Mouse (Mus musculus): ENCODE measurements around the gene Cd8b1. TPM values are rescaled to one million over a fixed set of nuclear protein-coding genes. Genes with fewer than 3 reads are reported as not detected.
"Not testable (repeated sequence)": the region's sequence is repeated elsewhere in the genome, so short reads cannot be mapped to it uniquely, and the experiment has no call there.

Cd8b1 gene
- polyA plus RNA-seq, 1 experiment, result 845 TPM

DNA sequence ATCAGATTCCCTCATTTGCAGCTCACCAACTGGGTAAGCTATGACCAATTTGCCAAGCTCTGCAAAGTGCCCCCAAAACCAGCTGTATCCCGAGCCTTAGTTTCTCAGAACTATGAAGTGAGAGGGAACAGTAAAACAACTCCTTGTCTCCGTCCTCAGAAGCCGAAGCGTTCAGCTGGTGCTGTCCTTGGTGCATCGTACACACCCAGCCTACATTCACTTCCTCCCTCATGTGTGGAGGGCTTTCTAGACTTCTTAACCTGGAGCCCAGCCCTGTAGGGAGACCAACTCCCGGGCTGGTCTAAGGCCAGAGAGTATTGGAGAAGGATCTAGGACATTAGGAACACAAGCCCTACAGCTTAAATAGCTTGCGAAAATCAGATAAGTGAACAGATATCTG lies 7.9 kb downstream of the Cd8b1 start:
- WGBS, result 58% methylated on average over 7 of the region's 7 CpGs
- H3K27ac ChIP-seq (ENCODE audit: control insufficient read depth, insufficient read depth, low read length), result peak overlapping the region; percentile 97
- TF ChIP-seq CTCF (IDR thresholded peaks at IDR 0.05; ENCODE audit: borderline replicate concordance, control insufficient read depth, extremely low read depth, insufficient read depth, low read length, poor library complexity), result no peak
- 0 out of 2 replicates have a peak, but pooled peaks have one; percentile 17 for TF ChIP-seq POLR2A (IDR thresholded peaks at IDR 0.05; ENCODE audit: control insufficient read depth, extremely low read depth, insufficient read depth, low read length, poor library complexity)

DNA sequence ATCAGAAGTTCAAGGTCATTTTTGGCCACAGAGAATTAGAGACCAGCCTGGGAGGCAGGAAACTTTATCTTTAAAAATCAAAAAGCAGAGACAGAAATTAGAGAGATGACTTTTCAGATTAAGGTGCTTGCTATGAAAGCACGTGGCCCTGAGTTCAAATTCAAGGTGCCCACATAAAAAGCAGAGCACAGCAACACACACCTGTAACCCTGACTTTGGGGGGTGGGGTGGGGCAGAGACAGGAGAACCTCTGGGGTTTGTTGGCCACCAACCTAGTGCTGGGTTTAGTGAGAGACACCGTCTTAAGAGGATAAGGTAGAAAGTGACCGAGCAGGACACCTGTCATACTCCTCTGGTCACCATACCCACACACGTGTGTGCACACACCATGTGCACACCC lies 8.9 kb downstream of the Cd8b1 start:
- peaks cover 52% of the 10 kb centered on the region for H3K4me1 ChIP-seq (replicated peaks; ENCODE audit: control insufficient read depth, insufficient read depth, low read length)
- not testable (repeated sequence) for H3K27me3 ChIP-seq (ENCODE audit: control insufficient read depth, insufficient read depth, low read length)
- DNase-seq, result peak; percentile 72
- H3K36me3 ChIP-seq (ENCODE audit: control insufficient read depth, insufficient read depth, low read length), result peaks cover 93% of the 10 kb centered on the region
- peak overlapping the region; percentile 19; the same call in 1 of the 2 replicates for H3K4me3 ChIP-seq (ENCODE audit: control insufficient read depth, insufficient read depth, low read length)
- peak overlapping the region; percentile 97 for H3K27ac ChIP-seq (ENCODE audit: control insufficient read depth, insufficient read depth, low read length)
- 14% methylated on average over 2 of the region's 4 CpGs for WGBS

More for the DNA sequence above, 7.9 kb downstream of the Cd8b1 start:
- Histone ChIP-seq H3K27me3 (ENCODE audit: control insufficient read depth, insufficient read depth, low read length) (no peaks in the 10 kb centered on the region), H3K4me1 (replicated peaks; ENCODE audit: control insufficient read depth, insufficient read depth, low read length) (peaks cover 52% of the 10 kb centered on the region), H3K4me3 (ENCODE audit: control insufficient read depth, insufficient read depth, low read length) (peak overlapping the region; percentile 40), H3K36me3 (ENCODE audit: control insufficient read depth, insufficient read depth, low read length) (peaks cover 91% of the 10 kb centered on the region)
- DNase-seq, result peak; percentile 54

DNA sequence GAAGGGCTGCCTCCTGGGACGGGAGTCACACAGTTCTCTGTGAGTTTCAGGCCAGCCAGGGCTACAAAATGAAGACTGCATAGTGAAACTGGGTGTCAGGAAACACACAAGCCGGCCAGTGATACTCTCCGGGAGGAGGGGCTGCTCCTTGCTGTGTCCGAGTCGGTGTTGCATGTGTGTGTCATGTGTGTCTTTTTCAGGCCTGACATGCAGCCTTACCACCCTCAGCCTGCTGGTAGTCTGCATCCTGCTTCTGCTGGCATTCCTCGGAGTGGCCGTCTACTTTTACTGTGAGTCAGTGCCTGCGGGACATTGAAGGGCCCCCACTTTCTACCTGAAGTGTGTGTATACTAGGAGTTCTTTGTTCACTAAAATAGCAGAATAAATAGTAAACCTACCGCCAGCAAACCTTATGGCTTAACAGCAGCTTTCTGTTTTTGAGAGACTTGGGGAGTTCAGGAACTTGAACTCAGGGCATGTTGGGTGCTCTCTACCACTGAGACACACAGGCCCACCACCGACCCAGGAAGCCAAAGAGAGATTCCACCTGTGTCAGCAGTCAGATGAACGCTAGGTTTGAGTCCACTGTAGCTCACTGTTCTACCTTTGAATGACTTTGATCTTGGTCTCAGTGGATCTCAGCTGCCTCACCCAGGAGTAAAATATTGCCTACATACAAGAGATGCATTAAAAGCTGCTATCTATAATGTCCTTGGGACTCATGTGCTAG lies 9.8 kb downstream of the Cd8b1 start:
- DNase-seq, result peak; percentile 58
- H3K27me3 ChIP-seq (ENCODE audit: control insufficient read depth, insufficient read depth, low read length), result no peaks in the 10 kb centered on the region
- peaks cover 93% of the 10 kb centered on the region for H3K36me3 ChIP-seq (ENCODE audit: control insufficient read depth, insufficient read depth, low read length)
- TF ChIP-seq CTCF (IDR thresholded peaks at IDR 0.05; ENCODE audit: borderline replicate concordance, control insufficient read depth, extremely low read depth, insufficient read depth, low read length, poor library complexity), result no peak
- no peak for TF ChIP-seq POLR2A (IDR thresholded peaks at IDR 0.05; ENCODE audit: control insufficient read depth, extremely low read depth, insufficient read depth, low read length, poor library complexity)
- peak overlapping the region; percentile 37 for H3K4me3 ChIP-seq (ENCODE audit: control insufficient read depth, insufficient read depth, low read length)
- WGBS, result 63% methylated on average over 11 of the region's 11 CpGs
- H3K4me1 ChIP-seq (replicated peaks; ENCODE audit: control insufficient read depth, insufficient read depth, low read length), result peaks cover 60% of the 10 kb centered on the region
- peak overlapping the region; percentile 98 for H3K27ac ChIP-seq (ENCODE audit: control insufficient read depth, insufficient read depth, low read length)

- Histone ChIP-seq H3K4me1 (replicated peaks; ENCODE audit: control insufficient read depth, insufficient read depth, low read length) (peaks cover 60% of the 10 kb centered on the region), H3K4me3 (ENCODE audit: control insufficient read depth, insufficient read depth, low read length) (peak overlapping the region; percentile 37), H3K27ac (ENCODE audit: control insufficient read depth, insufficient read depth, low read length) (peak overlapping the region; percentile 98), H3K36me3 (ENCODE audit: control insufficient read depth, insufficient read depth, low read length) (peaks cover 89% of the 10 kb centered on the region), H3K27me3 (ENCODE audit: control insufficient read depth, insufficient read depth, low read length) (no peaks in the 10 kb centered on the region)
- DNase-seq, result peak; percentile 68
- TF ChIP-seq POLR2A (IDR thresholded peaks at IDR 0.05; ENCODE audit: control insufficient read depth, extremely low read depth, insufficient read depth, low read length, poor library complexity) (0 out of 2 replicates have a peak, but pooled peaks have one; percentile 14), CTCF (IDR thresholded peaks at IDR 0.05; ENCODE audit: borderline replicate concordance, control insufficient read depth, extremely low read depth, insufficient read depth, low read length, poor library complexity) (no peak)
- 7% methylated on average over 3 of the region's 3 CpGs for WGBS
Measured at GRCm38 (mm10) chr6:71333031-71333430, 10.4 kb downstream of the Cd8b1 start.

- Histone ChIP-seq H3K4me3 (ENCODE audit: control insufficient read depth, insufficient read depth, low read length) (0 out of 2 replicates have a peak overlapping the region, but pooled peaks have one; percentile 1), H3K27ac (ENCODE audit: control insufficient read depth, insufficient read depth, low read length) (peak overlapping the region; percentile 98), H3K27me3 (ENCODE audit: control insufficient read depth, insufficient read depth, low read length) (no peaks in the 10 kb centered on the region), H3K4me1 (replicated peaks; ENCODE audit: control insufficient read depth, insufficient read depth, low read length) (peaks cover 59% of the 10 kb centered on the region), H3K36me3 (ENCODE audit: control insufficient read depth, insufficient read depth, low read length) (peaks cover 82% of the 10 kb centered on the region)
- DNase-seq, result peak; percentile 68
- WGBS, result 26% methylated on average over 11 of the region's 11 CpGs
- TF ChIP-seq POLR2A (IDR thresholded peaks at IDR 0.05; ENCODE audit: control insufficient read depth, extremely low read depth, insufficient read depth, low read length, poor library complexity), result peak; percentile 36; the same call in 1 of the 2 replicates
- no peak for TF ChIP-seq CTCF (IDR thresholded peaks at IDR 0.05; ENCODE audit: borderline replicate concordance, control insufficient read depth, extremely low read depth, insufficient read depth, low read length, poor library complexity)
Measured at GRCm38 (mm10) chr6:71333578-71334273, 11.1 kb downstream of the Cd8b1 start.

- Histone ChIP-seq H3K36me3 (ENCODE audit: control insufficient read depth, insufficient read depth, low read length) (peaks cover 49% of the 10 kb centered on the region), H3K4me3 (ENCODE audit: control insufficient read depth, insufficient read depth, low read length) (no peak overlapping the region), H3K27me3 (ENCODE audit: control insufficient read depth, insufficient read depth, low read length) (no peaks in the 10 kb centered on the region), H3K27ac (ENCODE audit: control insufficient read depth, insufficient read depth, low read length) (peak overlapping the region; percentile 97), H3K4me1 (replicated peaks; ENCODE audit: control insufficient read depth, insufficient read depth, low read length) (peaks cover 59% of the 10 kb centered on the region)
- DNase-seq, result peak; percentile 71
- TF ChIP-seq POLR2A (IDR thresholded peaks at IDR 0.05; ENCODE audit: control insufficient read depth, extremely low read depth, insufficient read depth, low read length, poor library complexity) (0 out of 2 replicates have a peak, but pooled peaks have one; percentile 19), CTCF (IDR thresholded peaks at IDR 0.05; ENCODE audit: borderline replicate concordance, control insufficient read depth, extremely low read depth, insufficient read depth, low read length, poor library complexity) (no peak)
- WGBS, result 35% methylated on average over 8 of the region's 8 CpGs
Measured at GRCm38 (mm10) chr6:71337666-71338065, 15.1 kb downstream of the Cd8b1 start.

All from thymus, adult 2 months (tissue).